ENCODE assay signal across 8 mouse cellular contexts in genomic region chr10:77581408-77582284, GRCm38 (mm10). TPM values are rescaled to one million over a fixed set of nuclear protein-coding genes. Genes with fewer than 3 reads are reported as not detected.
A peak's percentile ranks its signal among the peaks of the same experiment; 100 is the strongest.
DNase-seq lines count a peak whose midpoint lies in the region; ATAC-seq and TF ChIP-seq lines count a peak whose summit lies in the region.

Gene Pttg1ip, plus strand, starts transcription at chr10:77581720.

- 0 out of 2 replicates have a peak, but pooled peaks cover 8% of the 10 kb centered on the region for H3K4me1 ChIP-seq in hindbrain, postnatal 0 days (ENCODE audit: insufficient read depth, low read length)

- WGBS in hindbrain, postnatal 0 days: under 1% methylated on average over 61 of the region's 64 CpGs

- peak; percentile 99 for DNase-seq in ZHBTc4 (ENCODE audit: low read depth, low spot score)
- peak; percentile 99 for DNase-seq in gastrocnemius, adult 2 months
- peak; percentile 100 for DNase-seq in hindbrain, postnatal 0 days (ENCODE audit: low spot score)
- DNase-seq in left cerebral cortex, adult 2 months (ENCODE audit: extremely low spot score in 1 of 2, low spot score in 2 of 2): peak; percentile 95 to 96
- DNase-seq in right cerebral cortex, adult 2 months (ENCODE audit: low spot score in 2 of 2): peak; percentile 92 to 93
- DNase-seq in urinary bladder, postnatal 14 days (ENCODE audit: low spot score): peak; percentile 96

- ATAC-seq in common myeloid progenitor, adult 5-6 weeks (replicated peaks; ENCODE audit: low read depth, poor library complexity, severe bottlenecking): peak; percentile 81
- ATAC-seq in hindbrain, postnatal 0 days: peak; percentile 98
- ATAC-seq in megakaryocyte, adult 5-6 weeks (ENCODE audit: poor library complexity, severe bottlenecking): peak; percentile 93

- H3K27me3 ChIP-seq in hindbrain, postnatal 0 days (ENCODE audit: insufficient read depth, low read length): no peaks in the 10 kb centered on the region

- H3K4me2 ChIP-seq in hindbrain, postnatal 0 days (ENCODE audit: low read depth, low read length): peak within 1 kb of the TSS; percentile 94

- intact Hi-C loops in gastrocnemius, adult 2 months (cut with DNase I): loop anchor here (5.0 to 10.0 kb wide), 2 partner anchors 41 to 167 kb away; partner anchors contain the start of genes Adarb1 and Ube2g2
- intact Hi-C loops in left cerebral cortex, adult 2 months (cut with DNase I): loop anchor here (5.0 kb wide), 2 partner anchors 41 to 64 kb away; partner anchors contain the start of genes Fam207a and Ube2g2

- H3K9ac ChIP-seq in hindbrain, postnatal 0 days (replicated peaks; ENCODE audit: low read length): peak within 1 kb of the TSS; percentile 84

- no peak for TF ChIP-seq CTCF in gastrocnemius, adult 2 months (IDR thresholded peaks at IDR 0.05)
- TF ChIP-seq CTCF in hindbrain, postnatal 0 days (IDR thresholded peaks at IDR 0.05; ENCODE audit: low read depth): peak; percentile 6; the same call in 1 of the 2 replicates
- no peak for TF ChIP-seq CTCF in left cerebral cortex, adult 2 months (IDR thresholded peaks at IDR 0.05)

- no peaks in the 10 kb centered on the region for H3K36me3 ChIP-seq in hindbrain, postnatal 0 days (ENCODE audit: insufficient read depth, low read length)

- no peaks in the 10 kb centered on the region for H3K9me3 ChIP-seq in hindbrain, postnatal 0 days (ENCODE audit: low read length)

- H3K27ac ChIP-seq in gastrocnemius, adult 2 months: peak within 1 kb of the TSS; percentile 97
- H3K27ac ChIP-seq in hindbrain, postnatal 0 days: peak within 1 kb of the TSS; percentile 92
- peak within 1 kb of the TSS; percentile 90 for H3K27ac ChIP-seq in left cerebral cortex, adult 2 months

- peak within 1 kb of the TSS; percentile 82 for H3K4me3 ChIP-seq in gastrocnemius, adult 2 months
- H3K4me3 ChIP-seq in hindbrain, postnatal 0 days (ENCODE audit: low read length): peak within 1 kb of the TSS; percentile 84
- peak within 1 kb of the TSS; percentile 85 for H3K4me3 ChIP-seq in left cerebral cortex, adult 2 months

RNA-seq across cellular contexts. Expression of gene Pttg1ip, which starts in this region (rescaled TPM):
- 35.5 and 47.4 TPM in 2 replicates for total RNA-seq in common myeloid progenitor, adult 5-6 weeks (2017)
- 10 to 100 TPM; 30.5 to 36.5 TPM for total RNA-seq in gastrocnemius, adult 2 months (2021)
- 85.9 and 94.0 TPM in 2 replicates for total RNA-seq in hindbrain, postnatal 0 days (2014; rRNA removed)
- 87.3 and 87.5 TPM in 2 replicates for polyA plus RNA-seq in hindbrain, postnatal 0 days (2015; fragmentation: Nextera tagmentation; extraction: Ambion mirVana)
- total RNA-seq in left cerebral cortex, adult 2 months (2021): 10 to 100 TPM; 71.6 to 77.6 TPM
- total RNA-seq in megakaryocyte, adult 5-6 weeks (2015): 82.8 and 97.8 TPM in 2 replicates
- total RNA-seq in megakaryocyte, adult 5-6 weeks (2017): 50.0 and 54.8 TPM in 2 replicates

Comparison
In these comparisons a context has a peak if more than half of its experiments do, and no peak if none do; other contexts are left out.
1. Peak in every context shown above with its lines: DNase-seq, ATAC-seq, H3K4me3 ChIP-seq and H3K27ac ChIP-seq.